ENCODE assay signal across 13 mouse cellular contexts in genomic region chr7:101027623-101028443, GRCm38 (mm10). TPM values are rescaled to one million over a fixed set of nuclear protein-coding genes. Genes with fewer than 3 reads are reported as not detected.
DNase-seq lines count a peak whose midpoint lies in the region; ATAC-seq and TF ChIP-seq lines count a peak whose summit lies in the region.
"Had no signal": no experiment of that assay in that cellular context is flagged by ENCODE, and none has a peak within 500 bp of the region (broad histone marks: within the 10 kb centered on the region; RNA-seq: fewer than 3 reads in every experiment).

No protein-coding gene starts in this region.

- H3K4me3 ChIP-seq in lung, postnatal 0 days (ENCODE audit: low read depth, low read length): no peak overlapping the region
- H3K4me3 ChIP-seq in lung, adult 2 months (replicated peaks; ENCODE audit: extremely low read depth, low read depth, low read length): no peak overlapping the region
- no peak overlapping the region for H3K4me3 ChIP-seq in liver, adult 2 months (ENCODE audit: insufficient read depth, low read depth, low read length)
- H3K4me3 ChIP-seq in intestine, embryonic 15.5 days (replicated peaks): no peak overlapping the region
- H3K4me3 ChIP-seq: kidney, embryonic 15.5 days had no signal

- peaks cover 6% of the 10 kb centered on the region; the same call in 1 of the 2 replicates for H3K4me1 ChIP-seq in lung, postnatal 0 days (ENCODE audit: insufficient read depth, low read depth, low read length)
- peaks cover 19% of the 10 kb centered on the region for H3K4me1 ChIP-seq in lung, adult 2 months (ENCODE audit: control insufficient read depth, insufficient read depth, low read length)
- no peaks in the 10 kb centered on the region for H3K4me1 ChIP-seq in liver, adult 2 months (ENCODE audit: control insufficient read depth, insufficient read depth, low read length)
- H3K4me1 ChIP-seq in intestine, embryonic 15.5 days (replicated peaks): peaks cover 14% of the 10 kb centered on the region

- no peak overlapping the region for H3K4me2 ChIP-seq in lung, postnatal 0 days (replicated peaks; ENCODE audit: low read depth, low read length)
- no peak overlapping the region for H3K4me2 ChIP-seq in intestine, embryonic 15.5 days (replicated peaks)
- H3K4me2 ChIP-seq: kidney, embryonic 15.5 days had no signal

- TF ChIP-seq CTCF in lung, postnatal 0 days (IDR thresholded peaks at IDR 0.05): no peak
- TF ChIP-seq CTCF in lung, adult 2 months (IDR thresholded peaks at IDR 0.05; ENCODE audit: insufficient read depth, low read length): no peak
- TF ChIP-seq CTCF in liver, adult 2 months (IDR thresholded peaks at IDR 0.05; ENCODE audit: low read depth, low read length): no peak

- H3K36me3 ChIP-seq in lung, postnatal 0 days (ENCODE audit: insufficient read depth, low read length): no peaks in the 10 kb centered on the region
- no peaks in the 10 kb centered on the region for H3K36me3 ChIP-seq in liver, adult 2 months (ENCODE audit: control insufficient read depth, insufficient read depth, low read length)
- no peaks in the 10 kb centered on the region for H3K36me3 ChIP-seq in intestine, embryonic 15.5 days
- H3K36me3 ChIP-seq: kidney, embryonic 15.5 days had no signal

- H3K79me2 ChIP-seq in liver, adult 2 months (ENCODE audit: control insufficient read depth, insufficient read depth, low read length): no peaks in the 10 kb centered on the region

- 71% methylated on average over 10 of the region's 10 CpGs for WGBS in lung, postnatal 0 days
- WGBS in lung, adult 2 months: 65% methylated on average over 10 of the region's 10 CpGs
- WGBS in liver, adult 2 months: 77% methylated on average over 10 of the region's 10 CpGs
- WGBS in intestine, embryonic 15.5 days: 86% methylated on average over 10 of the region's 10 CpGs

- no peak for TF ChIP-seq EP300 in lung, postnatal 0 days (IDR thresholded peaks at IDR 0.05)

- H3K27ac ChIP-seq in lung, postnatal 0 days (ENCODE audit: low read length): peak overlapping the region; percentile 54
- no peak overlapping the region for H3K27ac ChIP-seq in liver, adult 2 months (replicated peaks; ENCODE audit: insufficient read depth, low read depth, low read length)
- H3K27ac ChIP-seq in intestine, embryonic 15.5 days: no peak overlapping the region
- H3K27ac ChIP-seq: kidney, embryonic 15.5 days had no signal

- peak; percentile 55 for DNase-seq in lung, postnatal 0 days (ENCODE audit: low spot score)
- no peak for DNase-seq in lung, adult 2 months
- peak; percentile 60 for DNase-seq in T-cell, adult 2 months (ENCODE audit: low spot score)
- DNase-seq in liver, adult 2 months (ENCODE audit: extremely low read depth, low read depth, low spot score): peak; percentile 24
- peak; percentile 50 for DNase-seq in naive thymus-derived CD4-positive, alpha-beta T cell, adult 2 months (ENCODE audit: low read depth)
- DNase-seq in gastrocnemius, postnatal 10 days: no peak
- no peak for DNase-seq in thymus, postnatal 4 days
- DNase-seq: adrenal gland, adult 8-10 months; cerebellum, adult 2 months; forebrain, postnatal 0 days had no signal

- H3K9me3 ChIP-seq in lung, postnatal 0 days (ENCODE audit: low read length): no peaks in the 10 kb centered on the region
- no peaks in the 10 kb centered on the region for H3K9me3 ChIP-seq in intestine, embryonic 15.5 days
- H3K9me3 ChIP-seq: kidney, embryonic 15.5 days had no signal

- TF ChIP-seq POLR2A in lung, adult 2 months (IDR thresholded peaks at IDR 0.05; ENCODE audit: borderline replicate concordance, extremely low read depth, low read depth, low read length): no peak
- TF ChIP-seq POLR2A in liver, adult 2 months (IDR thresholded peaks at IDR 0.05; ENCODE audit: extremely low read depth, insufficient read depth, low read length): no peak

- ATAC-seq in lung, postnatal 0 days: 0 out of 2 replicates have a peak, but pooled peaks have one; percentile 20
- no peak for ATAC-seq in intestine, embryonic 15.5 days
- ATAC-seq: forebrain, postnatal 0 days had no signal

- no peaks in the 10 kb centered on the region for H3K27me3 ChIP-seq in lung, postnatal 0 days (replicated peaks; ENCODE audit: insufficient read depth, low read length)
- no peaks in the 10 kb centered on the region for H3K27me3 ChIP-seq in liver, adult 2 months (ENCODE audit: control insufficient read depth, insufficient read depth, low read length)
- H3K27me3 ChIP-seq in intestine, embryonic 15.5 days (replicated peaks): no peaks in the 10 kb centered on the region
- H3K27me3 ChIP-seq: kidney, embryonic 15.5 days had no signal

- H3K9ac ChIP-seq in lung, postnatal 0 days (replicated peaks; ENCODE audit: low read depth): no peak overlapping the region
- no peak overlapping the region for H3K9ac ChIP-seq in liver, adult 2 months (ENCODE audit: low read depth, low read length)
- no peak overlapping the region for H3K9ac ChIP-seq in intestine, embryonic 15.5 days
- H3K9ac ChIP-seq: forebrain, postnatal 0 days; kidney, embryonic 15.5 days had no signal

RNA-seq across cellular contexts. Expression of gene P2ry2, which starts 15.2 kb away (rescaled TPM):
- polyA plus RNA-seq in lung, postnatal 0 days (2015; fragmentation: Nextera tagmentation; extraction: Ambion mirVana): 11.5 and 11.6 TPM in 2 replicates
- polyA plus RNA-seq in lung, adult 2 months (2012; rRNA removed): 25.0 and 25.2 TPM in 2 replicates
- total RNA-seq in liver, adult 2 months (2014; rRNA removed): 4.1 and 5.4 TPM in 2 replicates
- polyA plus RNA-seq in liver, adult 2 months (2012; rRNA removed): 13.4 and 15.4 TPM in 2 replicates
- polyA plus RNA-seq in intestine, embryonic 15.5 days (2015; fragmentation: Nextera tagmentation; extraction: Ambion mirVana): 2.7 TPM in 2 replicates
- total RNA-seq in gastrocnemius, postnatal 10 days (2021): 10 to 100 TPM; 56.5 to 57.9 TPM
- polyA plus RNA-seq: neural tube, embryonic 14.5 days had no signal

RNA-seq across cellular contexts. Expression of gene P2ry6, which starts 53.4 kb away (rescaled TPM):
- 9.9 and 11.2 TPM in 2 replicates for polyA plus RNA-seq in lung, postnatal 0 days (2015; fragmentation: Nextera tagmentation; extraction: Ambion mirVana)
- polyA plus RNA-seq in lung, adult 2 months (2012; rRNA removed): 59.1 and 61.6 TPM in 2 replicates
- total RNA-seq in liver, adult 2 months (2014; rRNA removed): 0.92 and 1.5 TPM in 2 replicates
- 1.6 and 4.3 TPM in 2 replicates for polyA plus RNA-seq in liver, adult 2 months (2012; rRNA removed)
- polyA plus RNA-seq in intestine, embryonic 15.5 days (2015; fragmentation: Nextera tagmentation; extraction: Ambion mirVana): 8.4 and 10.4 TPM in 2 replicates
- total RNA-seq in gastrocnemius, postnatal 10 days (2021): 1 to 10 TPM; 2.3 to 4.0 TPM

Comparison
In these comparisons a context has a peak if more than half of its experiments do, and no peak if none do; other contexts are left out.
1. DNase-seq: peak in lung, postnatal 0 days (single experiment), T-cell, adult 2 months (single experiment), liver, adult 2 months (single experiment) and naive thymus-derived CD4-positive, alpha-beta T cell, adult 2 months (single experiment); none in lung, adult 2 months (single experiment), gastrocnemius, postnatal 10 days (single experiment) and thymus, postnatal 4 days (single experiment).